Mouse (Mus musculus) brain, embryonic 14.5 days (tissue): ENCODE measurements around the gene Boc.

Experiments
- CTCF ChIP-seq: fragments of 200-500 bp; IDR thresholded peaks from 2 replicates; pipeline ENCODE4 v1.5.1; 2012; ENCODE audit warnings: inconsistent platforms, mild to moderate bottlenecking, moderate library complexity, borderline replicate concordance; ENCODE audit not compliant: insufficient read depth, insufficient read length; ENCODE audit errors: extremely low read depth
- POLR2A ChIP-seq: fragments of 200-500 bp; IDR thresholded peaks from 2 replicates; pipeline ENCODE4 v1.6.1; 2012; ENCODE audit warnings: mild to moderate bottlenecking, inconsistent platforms, borderline replicate concordance; ENCODE audit not compliant: poor library complexity, insufficient read depth, insufficient read length, severe bottlenecking; ENCODE audit errors: extremely low read depth

DNA sequence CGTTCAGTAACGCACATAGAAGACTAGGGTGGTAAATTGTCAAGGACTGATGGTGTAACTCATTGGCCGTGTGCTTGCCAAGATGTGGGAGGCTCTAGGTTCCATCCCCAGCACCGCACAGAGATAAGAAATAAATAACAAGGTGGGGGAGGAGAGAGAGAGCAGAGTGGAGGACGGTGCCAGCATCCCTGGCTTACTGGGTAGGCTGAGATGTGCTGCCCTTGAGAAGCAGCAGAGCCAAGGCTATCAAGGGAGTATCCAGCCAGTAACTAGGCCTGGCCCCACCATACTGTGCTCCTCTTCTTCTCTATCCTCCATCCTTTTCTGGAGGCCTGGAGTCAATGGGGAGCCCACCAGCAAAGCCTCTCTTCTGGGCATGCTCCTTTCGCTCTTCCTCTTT is 9.3 kb downstream of the Boc start:
- TF ChIP-seq CTCF = no peak
- no peak for TF ChIP-seq POLR2A
